19 mouse cellular contexts compared by ENCODE assay signal in the genomic region with DNA sequence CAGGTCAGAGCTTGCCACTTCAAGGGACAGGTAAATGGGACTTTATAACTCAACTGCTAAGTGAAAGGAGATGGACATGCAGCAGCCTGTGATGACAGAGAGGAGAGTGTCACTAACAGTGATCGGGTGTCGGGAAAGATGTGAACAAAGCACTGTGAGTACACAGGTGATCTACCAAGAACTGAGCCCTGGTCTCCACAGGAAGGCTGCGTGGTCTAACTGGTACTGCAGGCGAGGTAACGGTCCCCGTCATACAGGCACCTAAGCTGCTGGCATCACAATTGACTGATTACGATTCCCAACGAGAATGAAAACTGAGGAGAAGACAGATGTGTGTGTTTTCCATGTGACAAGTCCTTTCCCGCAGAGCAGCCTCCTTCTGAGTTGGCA. TPM values are rescaled to one million over a fixed set of nuclear protein-coding genes. Genes with fewer than 3 reads are reported as not detected.
A peak's percentile ranks its signal among the peaks of the same experiment; 100 is the strongest.
DNase-seq lines count a peak whose midpoint lies in the region; ATAC-seq lines count a peak whose summit lies in the region.
"Had no signal": no experiment of that assay in that cellular context is flagged by ENCODE, and none has a peak within 500 bp of the region (broad histone marks: within the 10 kb centered on the region; RNA-seq: fewer than 3 reads in every experiment).

No protein-coding gene starts in this region.

- H3K4me3 ChIP-seq in hindbrain, embryonic 11.5 days (ENCODE audit: low read depth, low read length), result no peak overlapping the region
- no peak overlapping the region for H3K4me3 ChIP-seq in hindbrain, embryonic 10.5 days
- H3K4me3 ChIP-seq in forebrain, embryonic 15.5 days, result no peak overlapping the region
- no peak overlapping the region for H3K4me3 ChIP-seq in midbrain, embryonic 13.5 days (replicated peaks)
- no peak overlapping the region for H3K4me3 ChIP-seq in neural tube, embryonic 15.5 days (replicated peaks)
- H3K4me3 ChIP-seq: intestine, embryonic 15.5 days; kidney, embryonic 15.5 days had no signal

- H3K27me3 ChIP-seq in hindbrain, embryonic 11.5 days (ENCODE audit: control insufficient read depth, insufficient read depth, low read length), result no peaks in the 10 kb centered on the region
- H3K27me3 ChIP-seq in hindbrain, embryonic 10.5 days (ENCODE audit: insufficient read depth, poor library complexity, severe bottlenecking), result no peaks in the 10 kb centered on the region
- H3K27me3 ChIP-seq in forebrain, embryonic 15.5 days, result no peaks in the 10 kb centered on the region
- H3K27me3 ChIP-seq in midbrain, embryonic 13.5 days, result no peaks in the 10 kb centered on the region
- H3K27me3 ChIP-seq in neural tube, embryonic 15.5 days (replicated peaks), result no peaks in the 10 kb centered on the region
- H3K27me3 ChIP-seq: kidney, embryonic 15.5 days had no signal

- no peak overlapping the region for H3K4me2 ChIP-seq in hindbrain, embryonic 11.5 days (replicated peaks; ENCODE audit: low read depth, low read length)
- no peak overlapping the region for H3K4me2 ChIP-seq in forebrain, embryonic 15.5 days (replicated peaks)
- H3K4me2 ChIP-seq in midbrain, embryonic 13.5 days (replicated peaks), result no peak overlapping the region
- H3K4me2 ChIP-seq in neural tube, embryonic 15.5 days, result no peak overlapping the region
- H3K4me2 ChIP-seq: heart, embryonic 11.5 days; intestine, embryonic 15.5 days; kidney, embryonic 15.5 days had no signal

- no peaks in the 10 kb centered on the region for H3K4me1 ChIP-seq in hindbrain, embryonic 11.5 days (replicated peaks; ENCODE audit: control insufficient read depth, insufficient read depth, low read length)
- peaks cover 20% of the 10 kb centered on the region for H3K4me1 ChIP-seq in hindbrain, embryonic 10.5 days (replicated peaks)
- H3K4me1 ChIP-seq in forebrain, embryonic 15.5 days, result peaks cover 32% of the 10 kb centered on the region
- peaks cover 36% of the 10 kb centered on the region for H3K4me1 ChIP-seq in midbrain, embryonic 13.5 days (replicated peaks)
- peaks cover 39% of the 10 kb centered on the region for H3K4me1 ChIP-seq in neural tube, embryonic 15.5 days

- no peak; the same call in 1 of the 2 replicates for ATAC-seq in hindbrain, embryonic 11.5 days (ENCODE audit: low FRiP score)
- no peak for ATAC-seq in forebrain, embryonic 15.5 days (replicated peaks)
- no peak for ATAC-seq in midbrain, embryonic 13.5 days
- ATAC-seq in neural tube, embryonic 15.5 days (ENCODE audit: low FRiP score), result 0 out of 2 replicates have a peak, but pooled peaks have one; percentile 39
- ATAC-seq: intestine, embryonic 15.5 days; liver, postnatal 0 days had no signal

- H3K36me3 ChIP-seq in hindbrain, embryonic 11.5 days (ENCODE audit: control insufficient read depth, insufficient read depth, low read length), result no peaks in the 10 kb centered on the region
- peaks cover 24% of the 10 kb centered on the region for H3K36me3 ChIP-seq in hindbrain, embryonic 10.5 days
- H3K36me3 ChIP-seq in forebrain, embryonic 15.5 days, result no peaks in the 10 kb centered on the region
- H3K36me3 ChIP-seq in midbrain, embryonic 13.5 days, result 0 out of 2 replicates have a peak, but pooled peaks cover under 1% of the 10 kb centered on the region
- H3K36me3 ChIP-seq in neural tube, embryonic 15.5 days, result no peaks in the 10 kb centered on the region

- H3K9ac ChIP-seq in hindbrain, embryonic 11.5 days (ENCODE audit: low read depth, low read length), result no peak overlapping the region
- 0 out of 2 replicates have a peak overlapping the region, but pooled peaks have one; percentile 20 for H3K9ac ChIP-seq in forebrain, embryonic 15.5 days (replicated peaks)
- H3K9ac ChIP-seq in midbrain, embryonic 13.5 days (replicated peaks), result no peak overlapping the region
- no peak overlapping the region for H3K9ac ChIP-seq in neural tube, embryonic 15.5 days (replicated peaks)
- H3K9ac ChIP-seq: intestine, embryonic 15.5 days; kidney, embryonic 15.5 days; liver, postnatal 0 days had no signal

- peak overlapping the region; percentile 55 for H3K27ac ChIP-seq in hindbrain, embryonic 11.5 days (ENCODE audit: low read depth, low read length)
- no peak overlapping the region for H3K27ac ChIP-seq in hindbrain, embryonic 10.5 days
- peak overlapping the region; percentile 2; the same call in 1 of the 2 replicates for H3K27ac ChIP-seq in forebrain, embryonic 15.5 days (replicated peaks)
- H3K27ac ChIP-seq in midbrain, embryonic 13.5 days, result peak overlapping the region; percentile 78
- peak overlapping the region; percentile 63 for H3K27ac ChIP-seq in neural tube, embryonic 15.5 days (replicated peaks)
- H3K27ac ChIP-seq: intestine, embryonic 15.5 days; kidney, embryonic 15.5 days had no signal

- 84% methylated on average over 9 of the region's 9 CpGs for WGBS in hindbrain, embryonic 11.5 days
- 92% methylated on average over 9 of the region's 9 CpGs for whole genome bisulfite sequencing in hindbrain, embryonic 10.5 days
- WGBS in forebrain, embryonic 15.5 days, result 63% methylated on average over 9 of the region's 9 CpGs
- 70% methylated on average over 9 of the region's 9 CpGs for WGBS in midbrain, embryonic 13.5 days
- WGBS in neural tube, embryonic 15.5 days, result 44% methylated on average over 9 of the region's 9 CpGs

- DNase-seq in hindbrain, embryonic 11.5 days (ENCODE audit: low spot score), result no peak
- no peak for DNase-seq in hindbrain, embryonic 10.5 days (ENCODE audit: low spot score)
- DNase-seq in embryo, embryonic 10.5 days (ENCODE audit: low spot score), result no peak
- DNase-seq in cerebellum, adult 9-10 months, result no peak
- DNase-seq: adrenal gland, postnatal 25 days; cerebellum, adult 2 months; gastrocnemius, postnatal 36 days; layer of hippocampus, postnatal 36 days; liver; liver, postnatal 0 days; lung, postnatal 14 days; thymus, postnatal 25 days had no signal

- H3K9me3 ChIP-seq in hindbrain, embryonic 11.5 days (ENCODE audit: control insufficient read depth, low read length), result no peaks in the 10 kb centered on the region
- H3K9me3 ChIP-seq in hindbrain, embryonic 10.5 days, result 0 out of 2 replicates have a peak, but pooled peaks cover 4% of the 10 kb centered on the region
- no peaks in the 10 kb centered on the region for H3K9me3 ChIP-seq in forebrain, embryonic 15.5 days
- peaks cover 5% of the 10 kb centered on the region; the same call in 1 of the 2 replicates for H3K9me3 ChIP-seq in midbrain, embryonic 13.5 days
- no peaks in the 10 kb centered on the region; the same call in 1 of the 2 replicates for H3K9me3 ChIP-seq in neural tube, embryonic 15.5 days (replicated peaks)
- H3K9me3 ChIP-seq: intestine, embryonic 15.5 days; kidney, embryonic 15.5 days had no signal

RNA-seq across cellular contexts. Expression of a gene that starts 28.2 kb away (rescaled TPM):
- not detected in 2 replicates for polyA plus RNA-seq in hindbrain, embryonic 11.5 days (2014; fragmentation: Nextera tagmentation; extraction: Ambion mirVana)
- polyA plus RNA-seq in hindbrain, embryonic 10.5 days (2016; fragmentation: Nextera tagmentation; extraction: Ambion mirVana), result not detected in 2 replicates
- polyA plus RNA-seq in forebrain, embryonic 15.5 days (2015; fragmentation: Nextera tagmentation; extraction: Ambion mirVana), result not detected in 2 replicates
- polyA plus RNA-seq in midbrain, embryonic 13.5 days (2015; fragmentation: Nextera tagmentation; extraction: Ambion mirVana), result not detected in 2 replicates
- not detected in 2 replicates for polyA plus RNA-seq in neural tube, embryonic 15.5 days (2015; fragmentation: Nextera tagmentation; extraction: Ambion mirVana)
- polyA plus RNA-seq: cerebellum, adult 2 months; frontal cortex, adult 2 months; heart, embryonic 11.5 days; intestine, embryonic 15.5 days; kidney, embryonic 15.5 days; liver, postnatal 0 days had no signal

RNA-seq across cellular contexts. Expression of a gene that starts 53.1 kb away (rescaled TPM):
- polyA plus RNA-seq in hindbrain, embryonic 11.5 days (2014; fragmentation: Nextera tagmentation; extraction: Ambion mirVana), result 42.3 and 44.6 TPM in 2 replicates
- polyA plus RNA-seq in hindbrain, embryonic 10.5 days (2016; fragmentation: Nextera tagmentation; extraction: Ambion mirVana), result 25.9 and 31.4 TPM in 2 replicates
- 35.3 and 36.9 TPM in 2 replicates for polyA plus RNA-seq in forebrain, embryonic 15.5 days (2015; fragmentation: Nextera tagmentation; extraction: Ambion mirVana)
- 32.8 and 33.5 TPM in 2 replicates for polyA plus RNA-seq in midbrain, embryonic 13.5 days (2015; fragmentation: Nextera tagmentation; extraction: Ambion mirVana)
- polyA plus RNA-seq in neural tube, embryonic 15.5 days (2015; fragmentation: Nextera tagmentation; extraction: Ambion mirVana), result 30.9 and 32.7 TPM in 2 replicates
